Comparison of ENCODE assay signal across 23 mouse cellular contexts in the genomic region with DNA sequence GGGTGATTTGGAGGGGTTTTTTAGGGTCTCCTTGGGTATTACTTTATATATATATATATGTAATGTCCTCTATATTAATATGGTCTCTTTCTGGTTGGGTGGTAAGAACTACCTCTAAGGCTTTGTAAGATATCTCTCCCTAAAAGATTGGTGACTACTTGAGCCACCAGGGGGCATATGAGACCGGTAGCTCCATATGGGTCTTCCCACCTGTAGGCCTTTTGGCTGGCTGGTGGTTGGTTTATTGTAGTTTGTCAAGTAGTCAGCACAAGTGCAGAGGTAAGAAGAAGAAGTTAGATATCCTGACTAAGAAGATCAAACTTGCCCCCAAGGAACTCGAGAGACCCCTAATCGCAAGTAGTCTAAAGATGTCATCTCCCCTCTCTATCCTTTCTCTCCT. TPM values are rescaled to one million over a fixed set of nuclear protein-coding genes. Genes with fewer than 3 reads are reported as not detected.
A peak's percentile ranks its signal among the peaks of the same experiment; 100 is the strongest.
DNase-seq lines count a peak whose midpoint lies in the region; ATAC-seq and TF ChIP-seq lines count a peak whose summit lies in the region.
"Had no signal": no experiment of that assay in that cellular context is flagged by ENCODE, and none has a peak within 500 bp of the region (broad histone marks: within the 10 kb centered on the region; RNA-seq: fewer than 3 reads in every experiment).

No protein-coding gene starts in this region.

- ATAC-seq in intestine, postnatal 0 days = no peak
- ATAC-seq in intestine, embryonic 15.5 days = no peak
- no peak for ATAC-seq in hindbrain, embryonic 11.5 days (ENCODE audit: low FRiP score)

- no peaks in the 10 kb centered on the region for H3K4me1 ChIP-seq in intestine, postnatal 0 days (replicated peaks; ENCODE audit: control insufficient read depth, insufficient read depth, low read length)
- H3K4me1 ChIP-seq in intestine, embryonic 15.5 days (replicated peaks) = no peaks in the 10 kb centered on the region
- H3K4me1 ChIP-seq in hindbrain, embryonic 11.5 days (replicated peaks; ENCODE audit: control insufficient read depth, insufficient read depth, low read length) = no peaks in the 10 kb centered on the region
- H3K4me1 ChIP-seq: embryonic facial prominence, embryonic 15.5 days; limb, embryonic 12.5 days; liver, embryonic 15.5 days had no signal

- no peak overlapping the region for H3K4me2 ChIP-seq in intestine, postnatal 0 days (replicated peaks; ENCODE audit: low read depth)
- H3K4me2 ChIP-seq in intestine, embryonic 15.5 days (replicated peaks) = no peak overlapping the region
- no peak overlapping the region for H3K4me2 ChIP-seq in hindbrain, embryonic 11.5 days (replicated peaks; ENCODE audit: low read depth, low read length)
- H3K4me2 ChIP-seq: embryonic facial prominence, embryonic 15.5 days; heart, embryonic 13.5 days; hindbrain, embryonic 15.5 days; limb, embryonic 12.5 days; liver, embryonic 15.5 days had no signal

- H3K27ac ChIP-seq in intestine, postnatal 0 days (ENCODE audit: low read depth, low read length) = no peak overlapping the region
- H3K27ac ChIP-seq in intestine, embryonic 15.5 days = no peak overlapping the region
- H3K27ac ChIP-seq in hindbrain, embryonic 11.5 days (ENCODE audit: low read depth, low read length) = no peak overlapping the region
- H3K27ac ChIP-seq: embryonic facial prominence, embryonic 15.5 days; gastrocnemius, adult 2 months; heart, embryonic 13.5 days; hindbrain, embryonic 15.5 days; limb, embryonic 12.5 days; liver, embryonic 15.5 days; macrophage; midbrain, embryonic 10.5 days had no signal

- peak; percentile 36 for TF ChIP-seq CTCF in intestine, postnatal 0 days (IDR thresholded peaks at IDR 0.05; ENCODE audit: low read depth)

- H3K9ac ChIP-seq in intestine, postnatal 0 days (ENCODE audit: low read depth, low read length) = no peak overlapping the region
- no peak overlapping the region for H3K9ac ChIP-seq in intestine, embryonic 15.5 days
- no peak overlapping the region for H3K9ac ChIP-seq in hindbrain, embryonic 11.5 days (ENCODE audit: low read depth, low read length)
- H3K9ac ChIP-seq: embryonic facial prominence, embryonic 15.5 days; heart, embryonic 13.5 days; hindbrain, embryonic 15.5 days; limb, embryonic 12.5 days; liver, embryonic 15.5 days had no signal

- DNase-seq in lung, postnatal 36 days = peak; percentile 15
- DNase-seq in lung, adult 18-20 months = no peak
- peak; percentile 49 for DNase-seq in ES-CJ7 (ENCODE audit: low read depth, low spot score)
- DNase-seq in splenic B cell, adult 2 months (ENCODE audit: low read depth, low spot score) = peak; percentile 80
- no peak for DNase-seq in hindbrain, embryonic 11.5 days (ENCODE audit: low spot score)
- DNase-seq in urinary bladder, adult 18-20 months (ENCODE audit: low spot score in 2 of 2) = no peak
- DNase-seq: cerebellum, adult 18-20 months; cerebellum, postnatal 36 days; gastrocnemius, adult 2 months; heart, postnatal 36 days; kidney, adult 8-10 months; kidney, postnatal 36 days; retina, postnatal 1 day; thymus, postnatal 36 days had no signal

- H3K36me3 ChIP-seq in intestine, postnatal 0 days (ENCODE audit: control insufficient read depth, insufficient read depth) = no peaks in the 10 kb centered on the region
- no peaks in the 10 kb centered on the region for H3K36me3 ChIP-seq in intestine, embryonic 15.5 days
- H3K36me3 ChIP-seq in splenic B cell, adult 2 months (ENCODE audit: control insufficient read depth, insufficient read depth, low read length, poor library complexity, severe bottlenecking) = no peaks in the 10 kb centered on the region
- no peaks in the 10 kb centered on the region for H3K36me3 ChIP-seq in hindbrain, embryonic 11.5 days (ENCODE audit: control insufficient read depth, insufficient read depth, low read length)
- H3K36me3 ChIP-seq: embryonic facial prominence, embryonic 15.5 days; heart, embryonic 13.5 days; hindbrain, embryonic 15.5 days; limb, embryonic 12.5 days; liver, embryonic 15.5 days; midbrain, embryonic 10.5 days had no signal

- WGBS in intestine, postnatal 0 days = 72% methylated on average over 3 of the region's 3 CpGs
- WGBS in intestine, embryonic 15.5 days = 72% methylated on average over 3 of the region's 3 CpGs
- 73% methylated on average over 3 of the region's 3 CpGs for WGBS in hindbrain, embryonic 11.5 days

- no peaks in the 10 kb centered on the region for H3K9me3 ChIP-seq in intestine, postnatal 0 days (ENCODE audit: control insufficient read depth)
- no peaks in the 10 kb centered on the region for H3K9me3 ChIP-seq in intestine, embryonic 15.5 days
- no peaks in the 10 kb centered on the region for H3K9me3 ChIP-seq in hindbrain, embryonic 11.5 days (ENCODE audit: control insufficient read depth, low read length)
- H3K9me3 ChIP-seq: embryonic facial prominence, embryonic 15.5 days; heart, embryonic 13.5 days; hindbrain, embryonic 15.5 days; limb, embryonic 12.5 days; liver, embryonic 15.5 days; midbrain, embryonic 10.5 days had no signal

- H3K4me3 ChIP-seq in intestine, postnatal 0 days (ENCODE audit: low read depth, low read length) = no peak overlapping the region
- H3K4me3 ChIP-seq in intestine, embryonic 15.5 days (replicated peaks) = no peak overlapping the region
- H3K4me3 ChIP-seq in hindbrain, embryonic 11.5 days (ENCODE audit: low read depth, low read length) = no peak overlapping the region
- H3K4me3 ChIP-seq: embryonic facial prominence, embryonic 15.5 days; gastrocnemius, adult 2 months; heart, embryonic 13.5 days; hindbrain, embryonic 15.5 days; limb, embryonic 12.5 days; liver, embryonic 15.5 days; midbrain, embryonic 10.5 days had no signal

- peaks cover 9% of the 10 kb centered on the region; the same call in 1 of the 2 replicates for H3K27me3 ChIP-seq in intestine, postnatal 0 days (replicated peaks; ENCODE audit: control insufficient read depth, insufficient read depth, low read length)
- peaks cover 1% of the 10 kb centered on the region for H3K27me3 ChIP-seq in intestine, embryonic 15.5 days (replicated peaks)
- H3K27me3 ChIP-seq in splenic B cell, adult 2 months (ENCODE audit: control insufficient read depth, insufficient read depth, low read length, poor library complexity, severe bottlenecking) = no peaks in the 10 kb centered on the region
- H3K27me3 ChIP-seq in hindbrain, embryonic 11.5 days (ENCODE audit: control insufficient read depth, insufficient read depth, low read length) = peaks cover 4% of the 10 kb centered on the region
- H3K27me3 ChIP-seq: hindbrain, embryonic 15.5 days had no signal

RNA-seq across cellular contexts. Expression of gene Gad1, which starts 1.0 kb away (rescaled TPM):
- polyA plus RNA-seq in intestine, postnatal 0 days (2015; fragmentation: Nextera tagmentation; extraction: Ambion mirVana) = 0.12 TPM in 1 of 2 replicates, not detected in the other
- polyA plus RNA-seq in intestine, embryonic 15.5 days (2015; fragmentation: Nextera tagmentation; extraction: Ambion mirVana) = 0.16 and 0.49 TPM in 2 replicates
- 11.8 and 16.6 TPM in 2 replicates for polyA plus RNA-seq in hindbrain, embryonic 11.5 days (2014; fragmentation: Nextera tagmentation; extraction: Ambion mirVana)
- polyA plus RNA-seq: macrophage had no signal

RNA-seq across cellular contexts. Expression of gene Erich2, which starts 45.2 kb away (rescaled TPM):
- polyA plus RNA-seq in intestine, postnatal 0 days (2015; fragmentation: Nextera tagmentation; extraction: Ambion mirVana) = 0.94 and 1.3 TPM in 2 replicates
- 0.88 and 1.5 TPM in 2 replicates for polyA plus RNA-seq in intestine, embryonic 15.5 days (2015; fragmentation: Nextera tagmentation; extraction: Ambion mirVana)
- polyA plus RNA-seq in hindbrain, embryonic 11.5 days (2014; fragmentation: Nextera tagmentation; extraction: Ambion mirVana) = 1.2 and 2.1 TPM in 2 replicates
- polyA plus RNA-seq: liver, embryonic 15.5 days; macrophage had no signal

Comparison
In these comparisons a context has a peak if more than half of its experiments do, and no peak if none do; other contexts are left out.
1. DNase-seq: peak in lung, postnatal 36 days (single experiment), ES-CJ7 (single experiment) and splenic B cell, adult 2 months (single experiment); none in lung, adult 18-20 months (0 of 2), hindbrain, embryonic 11.5 days (single experiment) and urinary bladder, adult 18-20 months (0 of 2).